Mouse (Mus musculus) lung, postnatal 0 days (tissue): ENCODE measurements around the gene Gucy2f. TPM values are rescaled to one million over a fixed set of nuclear protein-coding genes. Genes with fewer than 3 reads are reported as not detected.
A peak's percentile ranks its signal among the peaks of the same experiment; 100 is the strongest.

ENCODE experiments used
- ATAC-seq: fragments of 200-750 bp; cut with Nextera tagmentation; 2 replicates; pipeline ENCODE4 v1.8.0; 2017; ENCODE audit warnings: moderate library complexity
- DNase-seq: peaks from one replicate; pipeline ENCODE4 v3.0.0-alpha.2; 2016; ENCODE audit warnings: low spot score
- H3K27ac ChIP-seq: fragments of 300-500 bp; sonication (generic); 2 replicates; pipeline ENCODE4 v1.5.1; 2014; ENCODE audit warnings: antibody characterized with exemption, mild to moderate bottlenecking, low read length, mixed read lengths
- H3K27me3 ChIP-seq: fragments of 300-500 bp; sonication (generic); replicated peaks from 2 replicates; pipeline ENCODE4 v1.6.1; 2014; ENCODE audit warnings: low read length, mixed read lengths; ENCODE audit not compliant: insufficient read depth
- H3K36me3 ChIP-seq: fragments of 300-500 bp; sonication (generic); 2 replicates; pipeline ENCODE4 v1.6.1; 2014; ENCODE audit warnings: low read length, mixed read lengths; ENCODE audit not compliant: insufficient read depth
- H3K4me1 ChIP-seq: fragments of 300-500 bp; sonication (generic); 2 replicates; pipeline ENCODE4 v1.6.1; 2014; ENCODE audit warnings: antibody characterized with exemption, low read depth, low read length, mixed read lengths; ENCODE audit not compliant: insufficient read depth
- H3K4me2 ChIP-seq: fragments of 300-500 bp; sonication (generic); replicated peaks from 2 replicates; pipeline ENCODE4 v1.6.1; 2014; ENCODE audit warnings: low read depth, mild to moderate bottlenecking, low read length, moderate library complexity, mixed read lengths
- H3K4me3 ChIP-seq: fragments of 300-500 bp; sonication (generic); 2 replicates; pipeline ENCODE4 v1.5.1; 2014; ENCODE audit warnings: low read depth, low read length
- H3K9ac ChIP-seq: fragments of 300-500 bp; sonication (generic); replicated peaks from 2 replicates; pipeline ENCODE4 v1.6.1; 2014; ENCODE audit warnings: low read depth, mild to moderate bottlenecking
- H3K9me3 ChIP-seq: fragments of 300-500 bp; sonication (generic); 2 replicates; pipeline ENCODE4 v1.6.1; 2016; ENCODE audit warnings: low read length, mixed read lengths
- CTCF ChIP-seq: IDR thresholded peaks from 2 replicates; pipeline ENCODE4 v1.5.1; 2016; ENCODE audit warnings: antibody characterized with exemption, mild to moderate bottlenecking
- EP300 ChIP-seq: IDR thresholded peaks from 2 replicates; pipeline ENCODE4 v1.6.1; 2016; ENCODE audit warnings: antibody characterized with exemption, mild to moderate bottlenecking, control low read depth
- WGBS: fragments of 180-500 bp; shearing (Covaris S2); extraction: QIAGEN DNeasy Blood & Tissue Kit; methylation state at CpG from one replicate; pipeline ENCODE4 v1.1.7; 2014; 5-methylcytosine and 5-hydroxymethylcytosine counted together
- polyA plus RNA-seq: library from polyadenylated mRNA; unstranded; fragments of >200 nt; fragmentation: Nextera tagmentation; extraction: Ambion mirVana; gene quantifications from 2 replicates; pipeline ENCODE4 v1.2.1, GENCODE M21; 2015

The Gucy2f gene
- polyA plus RNA-seq, 1 experiment from 2014 or later: not detected

GRCm38 (mm10) chrX:142189023-142189703 lies 7.6 kb downstream of the Gucy2f start:
- Histone ChIP-seq H3K4me1 (no peaks in the 10 kb centered on the region), H3K4me3 (no peak overlapping the region), H3K36me3 (no peaks in the 10 kb centered on the region), H3K27ac (no peak overlapping the region), H3K4me2 (no peak overlapping the region), H3K27me3 (no peaks in the 10 kb centered on the region), H3K9ac (no peak overlapping the region), H3K9me3 (no peaks in the 10 kb centered on the region)
- DNase-seq (peak; percentile 48), ATAC-seq (peak; percentile 33; the same call in 1 of the 2 replicates)
- WGBS: 33% methylated on average over 22 of the region's 22 CpGs
- no peak for TF ChIP-seq EP300
- TF ChIP-seq CTCF: peak; percentile 62

GRCm38 (mm10) chrX:142182026-142182425 lies 14.7 kb downstream of the Gucy2f start:
- no peak overlapping the region for H3K9ac ChIP-seq
- H3K4me3 ChIP-seq: no peak overlapping the region
- no peak for ATAC-seq
- H3K27ac ChIP-seq: no peak overlapping the region
- H3K4me2 ChIP-seq: no peak overlapping the region
- H3K27me3 ChIP-seq: no peaks in the 10 kb centered on the region
- TF ChIP-seq EP300 (no peak), CTCF (no peak)
- no peak for DNase-seq
- no peaks in the 10 kb centered on the region for H3K4me1 ChIP-seq
- H3K9me3 ChIP-seq: no peaks in the 10 kb centered on the region
- 65% methylated on average over 2 of the region's 2 CpGs for WGBS
- no peaks in the 10 kb centered on the region for H3K36me3 ChIP-seq

- Histone ChIP-seq H3K4me1 (no peaks in the 10 kb centered on the region), H3K9me3 (no peaks in the 10 kb centered on the region), H3K4me3 (no peak overlapping the region), H3K9ac (no peak overlapping the region), H3K27me3 (no peaks in the 10 kb centered on the region), H3K4me2 (no peak overlapping the region), H3K27ac (no peak overlapping the region), H3K36me3 (no peaks in the 10 kb centered on the region)
- no peak for DNase-seq
- ATAC-seq: no peak
- TF ChIP-seq EP300: no peak
- TF ChIP-seq CTCF: no peak
Observed at GRCm38 (mm10) chrX:142176981-142177380, 19.8 kb downstream of the Gucy2f start.

- Histone ChIP-seq H3K27ac (no peak overlapping the region), H3K4me2 (no peak overlapping the region), H3K4me1 (no peaks in the 10 kb centered on the region), H3K36me3 (no peaks in the 10 kb centered on the region), H3K4me3 (no peak overlapping the region), H3K9me3 (no peaks in the 10 kb centered on the region), H3K27me3 (no peaks in the 10 kb centered on the region), H3K9ac (no peak overlapping the region)
- TF ChIP-seq CTCF: no peak
- TF ChIP-seq EP300: no peak
- ATAC-seq: no peak
- no peak for DNase-seq
Observed at GRCm38 (mm10) chrX:142115779-142116178, 81.0 kb downstream of the Gucy2f start.

- H3K27me3 ChIP-seq: no peaks in the 10 kb centered on the region
- TF ChIP-seq CTCF: no peak
- no peak for TF ChIP-seq EP300
- H3K4me1 ChIP-seq: no peaks in the 10 kb centered on the region
- ATAC-seq (no peak), DNase-seq (no peak)
- H3K27ac ChIP-seq: no peak overlapping the region
- no peak overlapping the region for H3K4me2 ChIP-seq
- no peaks in the 10 kb centered on the region for H3K36me3 ChIP-seq
- no peak overlapping the region for H3K9ac ChIP-seq
- no peak overlapping the region for H3K4me3 ChIP-seq
- WGBS: 59% methylated on average over 6 of the region's 6 CpGs
- no peaks in the 10 kb centered on the region for H3K9me3 ChIP-seq
Observed at GRCm38 (mm10) chrX:142111236-142111635, 85.5 kb downstream of the Gucy2f start.

GRCm38 (mm10) chrX:142096904-142097303 lies 99.8 kb downstream of the Gucy2f start:
- H3K4me1 ChIP-seq: no peaks in the 10 kb centered on the region
- peak; percentile 39 for DNase-seq
- 39% methylated on average over 3 of the region's 3 CpGs for WGBS

GRCm38 (mm10) chrX:142095579-142095978 lies 101.2 kb downstream of the Gucy2f start:
- Histone ChIP-seq H3K4me2 (no peak overlapping the region), H3K27ac (no peak overlapping the region), H3K9ac (no peak overlapping the region), H3K36me3 (no peaks in the 10 kb centered on the region), H3K4me3 (no peak overlapping the region), H3K4me1 (no peaks in the 10 kb centered on the region), H3K9me3 (no peaks in the 10 kb centered on the region), H3K27me3 (no peaks in the 10 kb centered on the region)
- DNase-seq: no peak
- TF ChIP-seq EP300 (no peak), CTCF (no peak)
- no peak for ATAC-seq
- WGBS: 83% methylated on average over 5 of the region's 5 CpGs

More at GRCm38 (mm10) chrX:142096904-142097303, 99.8 kb downstream of the Gucy2f start:
- ATAC-seq: no peak
- Histone ChIP-seq H3K36me3 (no peaks in the 10 kb centered on the region), H3K9ac (no peak overlapping the region), H3K27me3 (no peaks in the 10 kb centered on the region), H3K27ac (no peak overlapping the region), H3K4me2 (no peak overlapping the region), H3K4me3 (no peak overlapping the region), H3K9me3 (no peaks in the 10 kb centered on the region)
- TF ChIP-seq CTCF (peak; percentile 66), EP300 (no peak)
